Mouse (Mus musculus) liver, embryonic 14.5 days (tissue): Measurements from ENCODE around the gene Epsti1. TPM values are rescaled to one million over a fixed set of nuclear protein-coding genes. Genes with fewer than 3 reads are reported as not detected.

ENCODE experiments used
- ATAC-seq: fragments of 200-750 bp; cut with Nextera tagmentation; 2 replicates; pipeline ENCODE4 v1.8.0; 2017; ENCODE audit warnings: moderate number of reproducible peaks, mild to moderate bottlenecking, moderate library complexity; ENCODE audit not compliant: insufficient read depth
- DNase-seq, 3 experiments: peaks; one replicate each; pipeline ENCODE4 v3.0.0-alpha.2; 2012 to 2013; ENCODE audit warnings: low read depth in 3 of 3, low spot score in 3 of 3
- H3K27ac ChIP-seq: fragments of 300-500 bp; sonication (generic); 2 replicates; pipeline ENCODE4 v1.5.1; 2014; ENCODE audit warnings: moderate library complexity, mild to moderate bottlenecking, control low read depth, inconsistent platforms
- H3K27me3 ChIP-seq: fragments of 300-500 bp; sonication (generic); 2 replicates; pipeline ENCODE4 v1.6.1; 2014; ENCODE audit warnings: mild to moderate bottlenecking, low read length, moderate library complexity; ENCODE audit not compliant: control insufficient read depth, insufficient read depth
- H3K36me3 ChIP-seq: fragments of 300-500 bp; sonication (generic); replicated peaks from 2 replicates; pipeline ENCODE4 v1.6.1; 2014; ENCODE audit warnings: low read depth; ENCODE audit not compliant: control insufficient read depth, insufficient read depth
- H3K4me1 ChIP-seq, 2 experiments: fragments of 200-500 bp in 1 of 2; fragments of 300-500 bp in 1 of 2; sonication (generic) in 1 of 2; replicated peaks; 2 replicates each; pipeline ENCODE4 v1.6.1; 2012 to 2014; ENCODE audit warnings: antibody characterized with exemption in 1 of 2, inconsistent platforms in 1 of 2, low read length in 1 of 2; ENCODE audit not compliant: control insufficient read depth in 2 of 2, insufficient read depth in 2 of 2
- H3K4me2 ChIP-seq: fragments of 300-500 bp; sonication (generic); 2 replicates; pipeline ENCODE4 v1.6.1; 2014; ENCODE audit warnings: low read depth, mild to moderate bottlenecking, control low read depth, moderate library complexity
- H3K4me3 ChIP-seq, 2 experiments: fragments of 200-500 bp in 1 of 2; fragments of 300-500 bp in 1 of 2; sonication (generic) in 1 of 2; 2 replicates each; pipeline ENCODE4 v1.5.1; 2012 to 2014; ENCODE audit warnings: low read depth in 2 of 2, low read length in 2 of 2, mild to moderate bottlenecking in 2 of 2, control low read depth in 1 of 2, inconsistent platforms in 1 of 2, moderate library complexity in 1 of 2; ENCODE audit not compliant: insufficient read depth in 1 of 2
- H3K9ac ChIP-seq: fragments of 300-500 bp; sonication (generic); replicated peaks from 2 replicates; pipeline ENCODE4 v1.6.1; 2014; ENCODE audit warnings: mild to moderate bottlenecking, control low read depth, moderate library complexity
- H3K9me3 ChIP-seq: fragments of 300-500 bp; sonication (generic); 2 replicates; pipeline ENCODE4 v1.6.1; 2016; ENCODE audit warnings: low read length, mixed read lengths; ENCODE audit not compliant: control insufficient read depth
- CTCF ChIP-seq: IDR thresholded peaks from 2 replicates; pipeline ENCODE4 v1.5.1; 2016; ENCODE audit warnings: antibody characterized with exemption, low read depth, control low read depth
- EP300 ChIP-seq: IDR thresholded peaks from 2 replicates; pipeline ENCODE4 v1.6.1; 2016; ENCODE audit warnings: antibody characterized with exemption, low read depth
- WGBS: fragments of 180-500 bp; shearing (Covaris S2); extraction: QIAGEN DNeasy Blood & Tissue Kit; methylation state at CpG from one replicate; pipeline ENCODE4 v1.1.7; 2014; ENCODE audit not compliant: insufficient replicate concordance; 5-methylcytosine and 5-hydroxymethylcytosine counted together
- polyA plus RNA-seq, 2 experiments: library from polyadenylated mRNA; depleted of rRNA in 1 of 2; stranded (reverse) in 1 of 2; unstranded in 1 of 2; fragments of >200 nt; fragmentation: Nextera tagmentation in 1 of 2; extraction: Ambion mirVana in 1 of 2; gene quantifications; 2 replicates each; pipeline versions ENCODE4 v1.2.1 to v1.2.3; 2012 to 2014

Epsti1 gene
- polyA plus RNA-seq, 2 experiments = 1.0 to 1.1 TPM

DNA sequence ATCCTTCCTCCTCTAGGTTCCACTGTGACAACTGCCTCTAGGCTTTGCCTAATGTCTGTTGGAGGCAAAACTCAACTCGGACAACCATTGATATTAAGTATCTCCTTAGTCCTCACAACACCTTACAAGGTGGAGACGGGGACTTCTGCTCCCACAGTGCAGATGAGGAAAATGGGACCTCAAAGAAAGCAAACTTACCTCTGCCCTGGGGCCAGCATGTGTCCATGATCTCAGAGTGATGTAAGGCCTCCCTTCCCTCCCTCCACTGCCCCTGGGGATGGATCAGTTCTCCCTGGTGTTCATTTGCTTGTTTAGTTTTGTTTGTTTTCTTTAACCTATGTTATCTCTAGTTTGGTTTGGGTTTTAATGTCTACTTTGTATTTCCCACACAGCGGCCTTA is 1.5 kb upstream of the Epsti1 start:
- Histone ChIP-seq H3K27me3 (no peaks in the 10 kb centered on the region), H3K4me2 (no peak overlapping the region), H3K27ac (no peak overlapping the region), H3K4me1 (no peaks in the 10 kb centered on the region), H3K36me3 (no peaks in the 10 kb centered on the region), H3K4me3 (no peak overlapping the region), H3K9me3 (no peaks in the 10 kb centered on the region), H3K9ac (no peak overlapping the region)
- no peak for TF ChIP-seq CTCF
- no peak for TF ChIP-seq EP300
- 63% methylated on average over 3 of the region's 3 CpGs for WGBS
- DNase-seq = no peak
- ATAC-seq = no peak

DNA sequence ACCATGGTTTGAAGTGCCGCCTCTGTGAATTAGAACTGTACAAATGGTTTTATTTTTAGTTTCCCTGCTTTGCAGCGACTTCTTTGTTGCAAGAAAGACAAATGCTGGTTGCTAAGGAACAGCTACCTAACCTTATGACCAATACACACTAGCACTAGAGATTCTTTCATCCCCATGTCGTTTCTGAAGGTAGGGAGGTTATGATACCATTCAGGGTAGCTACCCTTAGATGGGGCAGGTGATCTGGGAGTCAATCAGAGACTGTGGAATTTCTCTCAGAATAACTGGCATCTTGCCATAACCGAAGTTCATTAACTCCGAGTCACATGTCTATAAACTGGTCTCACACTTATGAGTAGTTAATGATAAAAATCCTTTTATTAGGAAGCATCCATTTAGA is 1.4 kb downstream of the Epsti1 start:
- no peak overlapping the region for H3K9ac ChIP-seq
- DNase-seq = no peak
- H3K9me3 ChIP-seq = no peaks in the 10 kb centered on the region
- H3K36me3 ChIP-seq = no peaks in the 10 kb centered on the region
- H3K27me3 ChIP-seq = no peaks in the 10 kb centered on the region
- H3K4me1 ChIP-seq = no peaks in the 10 kb centered on the region
- no peak overlapping the region for H3K27ac ChIP-seq
- no peak overlapping the region for H3K4me2 ChIP-seq
- 62% methylated on average over 5 of the region's 5 CpGs for WGBS
- no peak for ATAC-seq
- H3K4me3 ChIP-seq = no peak overlapping the region
- TF ChIP-seq EP300 = no peak
- TF ChIP-seq CTCF = no peak

DNA sequence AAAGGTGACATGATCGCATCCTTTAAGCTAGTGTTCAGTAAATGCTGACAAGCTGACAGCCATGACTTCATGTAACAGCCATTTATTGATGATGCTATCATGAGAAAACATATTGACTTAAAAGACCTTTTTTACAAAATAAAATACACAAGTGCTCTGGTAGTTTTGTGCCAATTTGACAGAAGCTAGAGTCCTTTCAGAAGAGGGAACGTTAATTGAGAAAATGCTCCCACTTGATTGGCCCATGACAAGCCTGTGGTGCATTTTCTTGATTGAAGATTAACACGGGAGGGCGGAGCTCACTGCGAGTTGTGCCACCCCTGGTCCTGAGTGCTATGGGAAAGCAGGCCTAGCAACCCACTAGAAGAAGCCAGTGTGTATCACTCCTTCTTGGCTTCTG is 2.5 kb downstream of the Epsti1 start:
- no peak overlapping the region for H3K4me3 ChIP-seq
- no peak for DNase-seq
- H3K36me3 ChIP-seq = no peaks in the 10 kb centered on the region
- WGBS = 70% methylated on average over 5 of the region's 5 CpGs
- H3K9me3 ChIP-seq = no peaks in the 10 kb centered on the region
- no peaks in the 10 kb centered on the region for H3K27me3 ChIP-seq
- no peak for ATAC-seq
- H3K4me2 ChIP-seq = no peak overlapping the region
- no peak overlapping the region for H3K9ac ChIP-seq
- H3K4me1 ChIP-seq = no peaks in the 10 kb centered on the region
- H3K27ac ChIP-seq = no peak overlapping the region
- TF ChIP-seq EP300 = no peak
- no peak for TF ChIP-seq CTCF

DNA sequence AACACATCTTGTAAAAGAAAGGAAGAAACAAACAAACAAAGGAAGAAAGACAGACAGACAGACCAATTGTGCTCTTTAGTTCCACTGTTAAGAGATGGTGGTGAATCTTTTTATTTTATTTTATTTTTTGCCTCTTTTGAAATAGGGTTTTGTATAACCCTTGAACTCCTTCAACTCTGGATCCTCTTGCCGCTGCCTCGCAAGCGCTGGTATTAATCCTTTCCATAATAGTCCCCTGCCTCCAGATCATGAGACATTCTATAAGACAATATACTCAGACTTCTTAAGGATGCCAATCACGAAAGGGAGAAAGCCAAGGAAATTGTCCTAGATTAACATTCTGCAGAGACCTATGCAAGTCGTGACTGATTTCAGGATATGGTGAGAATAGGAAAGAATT is 11.7 kb downstream of the Epsti1 start:
- TF ChIP-seq EP300 (no peak), CTCF (no peak)
- 75% methylated on average over 5 of the region's 5 CpGs for WGBS

DNA sequence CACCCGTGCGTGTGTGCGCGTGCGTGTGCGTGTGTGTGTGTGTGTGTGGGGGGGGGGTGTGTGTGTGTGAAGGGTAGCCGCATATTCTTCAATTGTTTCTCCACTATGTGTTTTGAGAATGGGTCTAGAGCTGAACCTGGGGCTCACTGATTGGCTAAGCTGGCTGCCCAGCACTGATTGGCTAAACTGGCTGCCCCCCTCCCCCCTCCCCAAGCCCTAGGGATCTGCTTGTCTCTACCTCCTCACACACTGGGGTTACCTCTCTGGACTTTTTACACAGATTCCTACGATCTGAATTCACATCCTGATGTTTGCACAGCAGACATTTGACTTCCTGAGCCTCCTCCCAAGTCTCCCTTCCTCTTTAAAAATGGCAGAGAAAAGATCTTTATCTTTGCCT is 17.6 kb downstream of the Epsti1 start:
- ATAC-seq = no peak
- Histone ChIP-seq H3K27ac (no peak overlapping the region), H3K4me2 (no peak overlapping the region), H3K27me3 (no peaks in the 10 kb centered on the region), H3K9me3 (no peaks in the 10 kb centered on the region), H3K4me3 (no peak overlapping the region), H3K9ac (no peak overlapping the region), H3K36me3 (no peaks in the 10 kb centered on the region), H3K4me1 (no peaks in the 10 kb centered on the region)
- 74% methylated on average over 8 of the region's 8 CpGs for WGBS
- TF ChIP-seq EP300 (no peak), CTCF (no peak)
- no peak for DNase-seq

More for the DNA sequence above, 11.7 kb downstream of the Epsti1 start:
- no peak for DNase-seq
- ATAC-seq = no peak
- H3K27ac ChIP-seq = no peak overlapping the region
- H3K4me1 ChIP-seq = no peaks in the 10 kb centered on the region
- H3K27me3 ChIP-seq = no peaks in the 10 kb centered on the region
- H3K36me3 ChIP-seq = no peaks in the 10 kb centered on the region
- H3K4me3 ChIP-seq = no peak overlapping the region
- H3K9ac ChIP-seq = no peak overlapping the region
- H3K9me3 ChIP-seq = no peaks in the 10 kb centered on the region
- H3K4me2 ChIP-seq = no peak overlapping the region
